Mouse (Mus musculus) forebrain, embryonic 13.5 days (tissue): ENCODE measurements at regions not wholly inside any gene's neighbourhood (a gene's known extent, or its start where the extent isn't known, plus 50 kb on each side); places are given as distances from the start of the nearest gene placed in this dataset.

Experiments used
- ATAC-seq: fragments of 200-750 bp; cut with Nextera tagmentation; 2 replicates; pipeline ENCODE4 v1.8.0; 2017
- H3K27ac ChIP-seq: fragments of 300-500 bp; sonication (generic); 2 replicates; pipeline ENCODE4 v1.5.1; 2015; ENCODE audit warnings: inconsistent platforms, mild to moderate bottlenecking, moderate library complexity
- H3K27me3 ChIP-seq: fragments of 300-500 bp; sonication (generic); 2 replicates; pipeline ENCODE4 v1.6.1; 2015; ENCODE audit warnings: mild to moderate bottlenecking, inconsistent platforms
- H3K36me3 ChIP-seq: fragments of 300-500 bp; sonication (generic); 2 replicates; pipeline ENCODE4 v1.6.1; 2015; ENCODE audit warnings: mild to moderate bottlenecking, inconsistent platforms; ENCODE audit not compliant: poor library complexity, severe bottlenecking
- H3K4me1 ChIP-seq: fragments of 300-500 bp; sonication (generic); 2 replicates; pipeline ENCODE4 v1.6.1; 2015; ENCODE audit warnings: inconsistent platforms
- H3K4me2 ChIP-seq: fragments of 300-500 bp; sonication (generic); 2 replicates; pipeline ENCODE4 v1.6.1; 2015; ENCODE audit warnings: inconsistent platforms, mild to moderate bottlenecking, moderate library complexity
- H3K4me3 ChIP-seq: fragments of 300-500 bp; sonication (generic); 2 replicates; pipeline ENCODE4 v1.5.1; 2015; ENCODE audit warnings: mild to moderate bottlenecking, inconsistent platforms
- H3K9ac ChIP-seq: fragments of 300-500 bp; sonication (generic); 2 replicates; pipeline ENCODE4 v1.6.1; 2015; ENCODE audit warnings: mild to moderate bottlenecking, inconsistent platforms
- H3K9me3 ChIP-seq: fragments of 300-500 bp; sonication (generic); replicated peaks from 2 replicates; pipeline ENCODE4 v1.6.1; 2016; ENCODE audit warnings: inconsistent platforms
- WGBS: fragments of 180-500 bp; shearing (Covaris S2); methylation state at CpG from one replicate; pipeline ENCODE4 v1.1.7; 2015; 5-methylcytosine and 5-hydroxymethylcytosine counted together

GRCm38 (mm10) chr17:60804715-60805449 is 1791.7 kb upstream of the Nudt12 start:
- no peaks in the 10 kb centered on the region for H3K27me3 ChIP-seq
- no peak overlapping the region for H3K4me2 ChIP-seq
- peak; percentile 70; the same call in 1 of the 2 replicates for ATAC-seq
- H3K4me1 ChIP-seq: peaks cover 7% of the 10 kb centered on the region; the same call in 1 of the 2 replicates
- H3K36me3 ChIP-seq: no peaks in the 10 kb centered on the region
- 14% methylated on average over 8 of the region's 8 CpGs for WGBS
- H3K9me3 ChIP-seq: no peaks in the 10 kb centered on the region; the same call in 1 of the 2 replicates
- no peak overlapping the region; the same call in 1 of the 2 replicates for H3K27ac ChIP-seq
- no peak overlapping the region for H3K9ac ChIP-seq
- no peak overlapping the region for H3K4me3 ChIP-seq

GRCm38 (mm10) chr17:60762270-60762669 is 1749.1 kb upstream of the Nudt12 start:
- 88% methylated on average over 2 of the region's 2 CpGs for WGBS
- no peaks in the 10 kb centered on the region for H3K36me3 ChIP-seq
- H3K27me3 ChIP-seq: no peaks in the 10 kb centered on the region
- H3K4me3 ChIP-seq: no peak overlapping the region
- no peak overlapping the region for H3K4me2 ChIP-seq
- ATAC-seq: no peak
- H3K27ac ChIP-seq: no peak overlapping the region
- no peak overlapping the region for H3K9ac ChIP-seq
- no peaks in the 10 kb centered on the region for H3K9me3 ChIP-seq
- no peaks in the 10 kb centered on the region for H3K4me1 ChIP-seq

- Histone ChIP-seq H3K4me3 (no peak overlapping the region), H3K27me3 (no peaks in the 10 kb centered on the region), H3K4me2 (no peak overlapping the region), H3K9me3 (no peaks in the 10 kb centered on the region), H3K36me3 (no peaks in the 10 kb centered on the region), H3K9ac (no peak overlapping the region), H3K27ac (no peak overlapping the region), H3K4me1 (no peaks in the 10 kb centered on the region)
- peak; percentile 88 for ATAC-seq
Measured at GRCm38 (mm10) chr17:60761100-60761499, 1747.9 kb upstream of the Nudt12 start.

- Histone ChIP-seq H3K4me2 (no peak overlapping the region), H3K27ac (no peak overlapping the region), H3K27me3 (no peaks in the 10 kb centered on the region), H3K4me3 (no peak overlapping the region), H3K9ac (no peak overlapping the region), H3K9me3 (no peaks in the 10 kb centered on the region), H3K36me3 (no peaks in the 10 kb centered on the region), H3K4me1 (no peaks in the 10 kb centered on the region)
- 76% methylated on average over 1 of the region's 1 CpGs for WGBS
- no peak for ATAC-seq
Measured at GRCm38 (mm10) chr17:60742856-60743255, 1729.7 kb upstream of the Nudt12 start.

- no peaks in the 10 kb centered on the region for H3K9me3 ChIP-seq
- WGBS: 89% methylated on average over 1 of the region's 1 CpGs
- H3K27ac ChIP-seq: no peak overlapping the region
- no peak overlapping the region for H3K4me2 ChIP-seq
- H3K36me3 ChIP-seq: no peaks in the 10 kb centered on the region
- ATAC-seq: no peak
- H3K4me3 ChIP-seq: no peak overlapping the region
- no peaks in the 10 kb centered on the region for H3K27me3 ChIP-seq
- H3K9ac ChIP-seq: no peak overlapping the region
- H3K4me1 ChIP-seq: no peaks in the 10 kb centered on the region
Measured at GRCm38 (mm10) chr17:60738211-60738610, 1725.0 kb upstream of the Nudt12 start.

GRCm38 (mm10) chr17:60720138-60720537 is 1707.0 kb upstream of the Nudt12 start:
- ATAC-seq: no peak
- no peak overlapping the region for H3K4me2 ChIP-seq
- H3K9ac ChIP-seq: no peak overlapping the region
- no peaks in the 10 kb centered on the region for H3K9me3 ChIP-seq
- H3K4me3 ChIP-seq: no peak overlapping the region
- H3K27ac ChIP-seq: no peak overlapping the region
- WGBS: 91% methylated on average over 2 of the region's 2 CpGs
- no peaks in the 10 kb centered on the region for H3K36me3 ChIP-seq
- H3K4me1 ChIP-seq: no peaks in the 10 kb centered on the region
- no peaks in the 10 kb centered on the region for H3K27me3 ChIP-seq

GRCm38 (mm10) chr17:60717931-60718621 is 1704.9 kb upstream of the Nudt12 start:
- Histone ChIP-seq H3K9me3 (no peaks in the 10 kb centered on the region), H3K4me3 (no peak overlapping the region), H3K27me3 (no peaks in the 10 kb centered on the region), H3K9ac (no peak overlapping the region), H3K36me3 (no peaks in the 10 kb centered on the region), H3K27ac (no peak overlapping the region), H3K4me1 (no peaks in the 10 kb centered on the region), H3K4me2 (no peak overlapping the region)
- ATAC-seq: no peak

GRCm38 (mm10) chr17:60717494-60717893 is 1704.3 kb upstream of the Nudt12 start:
- no peaks in the 10 kb centered on the region for H3K27me3 ChIP-seq
- no peak for ATAC-seq
- H3K36me3 ChIP-seq: no peaks in the 10 kb centered on the region
- H3K4me3 ChIP-seq: no peak overlapping the region
- H3K4me2 ChIP-seq: no peak overlapping the region
- H3K4me1 ChIP-seq: no peaks in the 10 kb centered on the region
- no peak overlapping the region for H3K27ac ChIP-seq
- no peak overlapping the region for H3K9ac ChIP-seq
- 80% methylated on average over 2 of the region's 2 CpGs for WGBS
- H3K9me3 ChIP-seq: no peaks in the 10 kb centered on the region
